Mouse (Mus musculus) stomach, postnatal 0 days (tissue): Measurements from ENCODE around the gene Ift140.

Source experiments
- CTCF ChIP-seq: IDR thresholded peaks from 2 replicates; pipeline ENCODE4 v1.5.1; 2016; ENCODE audit warnings: antibody characterized with exemption, low read depth, mild to moderate bottlenecking, moderate library complexity
- EP300 ChIP-seq: optimal IDR thresholded peaks from 2 replicates; pipeline ENCODE3; 2016; ENCODE audit warnings: antibody characterized with exemption

DNA sequence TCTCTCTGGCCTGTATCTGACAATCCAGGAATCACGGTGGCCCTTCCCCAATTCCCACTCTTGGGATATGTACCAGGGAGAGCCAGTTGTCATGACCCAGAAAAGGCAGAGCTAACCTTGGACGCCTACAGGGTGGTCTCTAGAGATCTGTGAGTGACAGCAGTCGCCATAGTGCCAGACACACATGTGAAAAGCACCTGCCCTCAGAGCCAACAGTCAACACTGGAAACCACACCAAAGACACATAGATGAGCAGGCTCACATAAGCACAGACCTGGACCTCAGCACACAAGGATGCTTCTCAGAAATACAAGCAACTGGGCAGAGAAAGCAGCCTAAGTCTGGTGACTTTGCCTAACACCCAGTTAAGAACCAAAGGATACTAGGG, 96.5 kb downstream of the Ift140 start:
- no peak for TF ChIP-seq EP300
- no peak for TF ChIP-seq CTCF
